Mouse (Mus musculus) retina, postnatal 7 days (tissue): ENCODE measurements around the gene Slc16a1.
"Not testable (repeated sequence)": the region's sequence is repeated elsewhere in the genome, so short reads cannot be mapped to it uniquely, and the experiment has no call there.

ENCODE experiments used
- DNase-seq: peaks from one replicate; pipeline ENCODE4 v3.0.0-alpha.2; 2012; ENCODE audit warnings: low read depth, low spot score

The Slc16a1 gene

GRCm38 (mm10) chr3:104638932-104639748 lies 672 bp downstream of the Slc16a1 start:
- no peak for DNase-seq

GRCm38 (mm10) chr3:104639749-104640368 lies 1.4 kb downstream of the Slc16a1 start:
- DNase-seq, result no peak

- DNase-seq, result no peak
These were observed 2.4 kb downstream of the Slc16a1 start for GRCm38 (mm10) chr3:104640855-104641254.

GRCm38 (mm10) chr3:104641313-104641712 lies 2.8 kb downstream of the Slc16a1 start:
- DNase-seq, result no peak

GRCm38 (mm10) chr3:104643113-104643512 lies 4.6 kb downstream of the Slc16a1 start:
- no peak for DNase-seq

GRCm38 (mm10) chr3:104643810-104644270 lies 5.4 kb downstream of the Slc16a1 start:
- peak; percentile 40 for DNase-seq

GRCm38 (mm10) chr3:104644371-104644770 lies 5.9 kb downstream of the Slc16a1 start:
- no peak for DNase-seq

- DNase-seq, result no peak
These were observed 15.8 kb downstream of the Slc16a1 start for GRCm38 (mm10) chr3:104654219-104654618.

- DNase-seq, result no peak
These were observed 16.5 kb downstream of the Slc16a1 start for GRCm38 (mm10) chr3:104654921-104655320.

GRCm38 (mm10) chr3:104658706-104659105 lies 20.2 kb downstream of the Slc16a1 start:
- no peak for DNase-seq

GRCm38 (mm10) chr3:104659758-104660157 lies 21.3 kb downstream of the Slc16a1 start:
- no peak for DNase-seq

- DNase-seq, result no peak
These were observed 22.1 kb downstream of the Slc16a1 start for GRCm38 (mm10) chr3:104660522-104660921.

- no peak for DNase-seq
These were observed 23.5 kb downstream of the Slc16a1 start for GRCm38 (mm10) chr3:104662007-104662406.

- no peak for DNase-seq
These were observed 24.5 kb downstream of the Slc16a1 start for GRCm38 (mm10) chr3:104662926-104663325.

GRCm38 (mm10) chr3:104666950-104667349 lies 28.5 kb downstream of the Slc16a1 start:
- no peak for DNase-seq

GRCm38 (mm10) chr3:104667451-104667850 lies 29.0 kb downstream of the Slc16a1 start:
- DNase-seq, result no peak

GRCm38 (mm10) chr3:104668989-104669388 lies 30.5 kb downstream of the Slc16a1 start:
- DNase-seq, result no peak

GRCm38 (mm10) chr3:104669856-104670182 lies 31.4 kb downstream of the Slc16a1 start:
- no peak for DNase-seq

GRCm38 (mm10) chr3:104670183-104671020 lies 31.9 kb downstream of the Slc16a1 start:
- DNase-seq, result not testable (repeated sequence)

GRCm38 (mm10) chr3:104671543-104671942 lies 33.1 kb downstream of the Slc16a1 start:
- no peak for DNase-seq

- DNase-seq, result no peak
These were observed 33.6 kb downstream of the Slc16a1 start for GRCm38 (mm10) chr3:104672041-104672440.

GRCm38 (mm10) chr3:104673642-104674328 lies 35.3 kb downstream of the Slc16a1 start:
- DNase-seq, result no peak
